Mouse (Mus musculus) stomach, postnatal 0 days (tissue): ENCODE measurements around the gene Adgrb2.

Source experiments
- CTCF ChIP-seq: IDR thresholded peaks from 2 replicates; pipeline ENCODE4 v1.5.1; 2016; ENCODE audit warnings: antibody characterized with exemption, low read depth, mild to moderate bottlenecking, moderate library complexity
- EP300 ChIP-seq: optimal IDR thresholded peaks from 2 replicates; pipeline ENCODE3; 2016; ENCODE audit warnings: antibody characterized with exemption

- no peak for TF ChIP-seq CTCF
- TF ChIP-seq EP300 = no peak
Observed at GRCm38 (mm10) chr4:129952241-129952810, 32.3 kb upstream of the Adgrb2 start.
